Mouse (Mus musculus): ENCODE results near the gene Kcnb1. TPM values are rescaled to one million over a fixed set of nuclear protein-coding genes. Genes with fewer than 3 reads are reported as not detected.

Gene Kcnb1
- polyA plus RNA-seq (2011; ENCODE audit: insufficient read depth, insufficient read length, low replicate concordance, missing spikeins) = 0.45 TPM in 1 of 2 replicates, not detected in the other

- Histone ChIP-seq H3K27ac (ENCODE audit: control insufficient read depth, insufficient read depth, low read depth, low read length, poor library complexity) (no peak within 1 kb of the TSS), H3K4me1 (ENCODE audit: control insufficient read depth, insufficient read depth, low read length) (no peaks in the 10 kb centered on the region), H3K4me3 (replicated peaks; ENCODE audit: control insufficient read depth, low read depth, low read length) (peak within 1 kb of the TSS; percentile 55)
- TF ChIP-seq POLR2A (IDR thresholded peaks at IDR 0.05; ENCODE audit: borderline replicate concordance, control insufficient read depth, low read depth, low read length) (no peak), CTCF (IDR thresholded peaks at IDR 0.05; ENCODE audit: control insufficient read depth, insufficient read depth, low read length) (peak; percentile 22; the same call in 1 of the 2 replicates)
- under 1% methylated on average over 41 of the region's 41 CpGs for WGBS
Measured at GRCm38 (mm10) chr2:167190076-167190399, at the start of gene Kcnb1. Kcnb1 (minus strand) TSS chr2:167190155.

- H3K4me1 ChIP-seq (ENCODE audit: control insufficient read depth, insufficient read depth, low read length) = no peaks in the 10 kb centered on the region
- no peak overlapping the region for H3K4me3 ChIP-seq (replicated peaks; ENCODE audit: control insufficient read depth, low read depth, low read length)
- no peak for TF ChIP-seq POLR2A (IDR thresholded peaks at IDR 0.05; ENCODE audit: borderline replicate concordance, control insufficient read depth, low read depth, low read length)
- H3K27ac ChIP-seq (ENCODE audit: control insufficient read depth, insufficient read depth, low read depth, low read length, poor library complexity) = no peak overlapping the region
- WGBS = 46% methylated on average over 12 of the region's 12 CpGs
Measured at GRCm38 (mm10) chr2:167239262-167239661, 49.3 kb upstream of the Kcnb1 start.

- no peak overlapping the region for H3K27ac ChIP-seq (ENCODE audit: control insufficient read depth, insufficient read depth, low read depth, low read length, poor library complexity)
- TF ChIP-seq CTCF (IDR thresholded peaks at IDR 0.05; ENCODE audit: control insufficient read depth, insufficient read depth, low read length) = no peak
- no peak for TF ChIP-seq POLR2A (IDR thresholded peaks at IDR 0.05; ENCODE audit: borderline replicate concordance, control insufficient read depth, low read depth, low read length)
- WGBS = 68% methylated on average over 9 of the region's 9 CpGs
- H3K4me3 ChIP-seq (replicated peaks; ENCODE audit: control insufficient read depth, low read depth, low read length) = no peak overlapping the region
- H3K4me1 ChIP-seq (ENCODE audit: control insufficient read depth, insufficient read depth, low read length) = no peaks in the 10 kb centered on the region
Measured at GRCm38 (mm10) chr2:167237224-167237623, 47.3 kb upstream of the Kcnb1 start.

- TF ChIP-seq POLR2A (IDR thresholded peaks at IDR 0.05; ENCODE audit: borderline replicate concordance, control insufficient read depth, low read depth, low read length) = no peak
- no peak for TF ChIP-seq CTCF (IDR thresholded peaks at IDR 0.05; ENCODE audit: control insufficient read depth, insufficient read depth, low read length)
- no peak overlapping the region for H3K27ac ChIP-seq (ENCODE audit: control insufficient read depth, insufficient read depth, low read depth, low read length, poor library complexity)
- no peak overlapping the region for H3K4me3 ChIP-seq (replicated peaks; ENCODE audit: control insufficient read depth, low read depth, low read length)
- H3K4me1 ChIP-seq (ENCODE audit: control insufficient read depth, insufficient read depth, low read length) = no peaks in the 10 kb centered on the region
- 88% methylated on average over 4 of the region's 4 CpGs for WGBS
Measured at GRCm38 (mm10) chr2:167236174-167236573, 46.2 kb upstream of the Kcnb1 start.

GRCm38 (mm10) chr2:167235338-167236018 lies 45.5 kb upstream of the Kcnb1 start:
- TF ChIP-seq POLR2A (IDR thresholded peaks at IDR 0.05; ENCODE audit: borderline replicate concordance, control insufficient read depth, low read depth, low read length) (no peak), CTCF (IDR thresholded peaks at IDR 0.05; ENCODE audit: control insufficient read depth, insufficient read depth, low read length) (no peak)
- Histone ChIP-seq H3K4me3 (replicated peaks; ENCODE audit: control insufficient read depth, low read depth, low read length) (no peak overlapping the region), H3K27ac (ENCODE audit: control insufficient read depth, insufficient read depth, low read depth, low read length, poor library complexity) (no peak overlapping the region), H3K4me1 (ENCODE audit: control insufficient read depth, insufficient read depth, low read length) (no peaks in the 10 kb centered on the region)
- WGBS = 80% methylated on average over 17 of the region's 17 CpGs

- TF ChIP-seq POLR2A (IDR thresholded peaks at IDR 0.05; ENCODE audit: borderline replicate concordance, control insufficient read depth, low read depth, low read length) = no peak
- no peak for TF ChIP-seq CTCF (IDR thresholded peaks at IDR 0.05; ENCODE audit: control insufficient read depth, insufficient read depth, low read length)
- no peak overlapping the region for H3K27ac ChIP-seq (ENCODE audit: control insufficient read depth, insufficient read depth, low read depth, low read length, poor library complexity)
- no peak overlapping the region for H3K4me3 ChIP-seq (replicated peaks; ENCODE audit: control insufficient read depth, low read depth, low read length)
- H3K4me1 ChIP-seq (ENCODE audit: control insufficient read depth, insufficient read depth, low read length) = no peaks in the 10 kb centered on the region
- 77% methylated on average over 14 of the region's 14 CpGs for WGBS
Measured at GRCm38 (mm10) chr2:167233771-167234170, 43.8 kb upstream of the Kcnb1 start.

GRCm38 (mm10) chr2:167233009-167233335 lies 43.0 kb upstream of the Kcnb1 start:
- no peaks in the 10 kb centered on the region for H3K4me1 ChIP-seq (ENCODE audit: control insufficient read depth, insufficient read depth, low read length)
- WGBS = 73% methylated on average over 5 of the region's 5 CpGs
- TF ChIP-seq POLR2A (IDR thresholded peaks at IDR 0.05; ENCODE audit: borderline replicate concordance, control insufficient read depth, low read depth, low read length) (no peak), CTCF (IDR thresholded peaks at IDR 0.05; ENCODE audit: control insufficient read depth, insufficient read depth, low read length) (no peak)
- H3K4me3 ChIP-seq (replicated peaks; ENCODE audit: control insufficient read depth, low read depth, low read length) = no peak overlapping the region
- no peak overlapping the region for H3K27ac ChIP-seq (ENCODE audit: control insufficient read depth, insufficient read depth, low read depth, low read length, poor library complexity)

GRCm38 (mm10) chr2:167232132-167233008 lies 42.4 kb upstream of the Kcnb1 start:
- TF ChIP-seq POLR2A (IDR thresholded peaks at IDR 0.05; ENCODE audit: borderline replicate concordance, control insufficient read depth, low read depth, low read length) = no peak
- TF ChIP-seq CTCF (IDR thresholded peaks at IDR 0.05; ENCODE audit: control insufficient read depth, insufficient read depth, low read length) = no peak
- Histone ChIP-seq H3K4me3 (replicated peaks; ENCODE audit: control insufficient read depth, low read depth, low read length) (no peak overlapping the region), H3K4me1 (ENCODE audit: control insufficient read depth, insufficient read depth, low read length) (no peaks in the 10 kb centered on the region), H3K27ac (ENCODE audit: control insufficient read depth, insufficient read depth, low read depth, low read length, poor library complexity) (no peak overlapping the region)
- 83% methylated on average over 14 of the region's 14 CpGs for WGBS
